Mouse (Mus musculus): Measurements from ENCODE around the gene Neo1. TPM values are rescaled to one million over a fixed set of nuclear protein-coding genes. Genes with fewer than 3 reads are reported as not detected.

Gene Neo1
- polyA plus RNA-seq, 2 experiments = 1.5 TPM

GRCm38 (mm10) chr9:58832939-58833338 lies 203.3 kb downstream of the Neo1 start:
- no peaks in the 10 kb centered on the region for H3K9me3 ChIP-seq (ENCODE audit: control insufficient read depth, low read length)
- DNase-seq (ENCODE audit: low read depth in 3 of 3, low spot score in 3 of 3) (no peak), ATAC-seq (ENCODE audit: insufficient read depth) (no peak)
- no peak overlapping the region for H3K9ac ChIP-seq (replicated peaks)
- H3K4me2 ChIP-seq (ENCODE audit: low read depth) = no peak overlapping the region
- no peaks in the 10 kb centered on the region; the same call in 1 of the 2 replicates for H3K27me3 ChIP-seq (ENCODE audit: control insufficient read depth, insufficient read depth, low read length)
- 52% methylated on average over 3 of the region's 3 CpGs for WGBS (ENCODE audit: insufficient replicate concordance)
- H3K4me3 ChIP-seq (ENCODE audit: insufficient read depth in 1 of 2, low read depth in 2 of 2, low read length in 2 of 2) = no peak overlapping the region
- H3K27ac ChIP-seq = no peak overlapping the region
- no peaks in the 10 kb centered on the region for H3K36me3 ChIP-seq (replicated peaks; ENCODE audit: control insufficient read depth, insufficient read depth, low read depth)
- TF ChIP-seq EP300 (IDR thresholded peaks at IDR 0.05; ENCODE audit: low read depth) (no peak), CTCF (IDR thresholded peaks at IDR 0.05; ENCODE audit: low read depth) (no peak)
- peaks cover 0 to 3% of the 10 kb centered on the region in 2 experiments; a peak in 1 of 4 replicates for H3K4me1 ChIP-seq (replicated peaks; ENCODE audit: control insufficient read depth in 2 of 2, insufficient read depth in 2 of 2, low read length in 1 of 2)

GRCm38 (mm10) chr9:58829627-58830026 lies 206.6 kb downstream of the Neo1 start:
- Histone ChIP-seq H3K4me2 (ENCODE audit: low read depth) (no peak overlapping the region), H3K27me3 (ENCODE audit: control insufficient read depth, insufficient read depth, low read length) (peaks cover 14% of the 10 kb centered on the region), H3K9me3 (ENCODE audit: control insufficient read depth, low read length) (no peaks in the 10 kb centered on the region), H3K4me3 (ENCODE audit: insufficient read depth in 1 of 2, low read depth in 2 of 2, low read length in 2 of 2) (no peak overlapping the region), H3K4me1 (replicated peaks; ENCODE audit: control insufficient read depth in 2 of 2, insufficient read depth in 2 of 2, low read length in 1 of 2) (peaks cover 0 to 3% of the 10 kb centered on the region in 2 experiments; a peak in 1 of 4 replicates), H3K9ac (replicated peaks) (no peak overlapping the region), H3K36me3 (replicated peaks; ENCODE audit: control insufficient read depth, insufficient read depth, low read depth) (no peaks in the 10 kb centered on the region), H3K27ac (no peak overlapping the region)
- WGBS (ENCODE audit: insufficient replicate concordance) = 49% methylated on average over 4 of the region's 4 CpGs
- TF ChIP-seq EP300 (IDR thresholded peaks at IDR 0.05; ENCODE audit: low read depth) (no peak), CTCF (IDR thresholded peaks at IDR 0.05; ENCODE audit: low read depth) (no peak)
- no peak for ATAC-seq (ENCODE audit: insufficient read depth)
- no peak for DNase-seq (ENCODE audit: low read depth in 3 of 3, low spot score in 3 of 3)

Other genes starting within 250 kb of the Neo1 start
- 0.01 and 0.02 TPM in 2 replicates for gene Hcn4, start 213.0 kb downstream of the Neo1 start, polyA plus RNA-seq (2012; rRNA removed)
- not detected in 2 replicates for gene Hcn4, start 213.0 kb downstream of the Neo1 start, polyA plus RNA-seq (2014; fragmentation: Nextera tagmentation; extraction: Ambion mirVana)

All from liver, embryonic 14.5 days (tissue).